Mouse (Mus musculus): ENCODE measurements around the gene Padi3.

Gene Padi3

DNA sequence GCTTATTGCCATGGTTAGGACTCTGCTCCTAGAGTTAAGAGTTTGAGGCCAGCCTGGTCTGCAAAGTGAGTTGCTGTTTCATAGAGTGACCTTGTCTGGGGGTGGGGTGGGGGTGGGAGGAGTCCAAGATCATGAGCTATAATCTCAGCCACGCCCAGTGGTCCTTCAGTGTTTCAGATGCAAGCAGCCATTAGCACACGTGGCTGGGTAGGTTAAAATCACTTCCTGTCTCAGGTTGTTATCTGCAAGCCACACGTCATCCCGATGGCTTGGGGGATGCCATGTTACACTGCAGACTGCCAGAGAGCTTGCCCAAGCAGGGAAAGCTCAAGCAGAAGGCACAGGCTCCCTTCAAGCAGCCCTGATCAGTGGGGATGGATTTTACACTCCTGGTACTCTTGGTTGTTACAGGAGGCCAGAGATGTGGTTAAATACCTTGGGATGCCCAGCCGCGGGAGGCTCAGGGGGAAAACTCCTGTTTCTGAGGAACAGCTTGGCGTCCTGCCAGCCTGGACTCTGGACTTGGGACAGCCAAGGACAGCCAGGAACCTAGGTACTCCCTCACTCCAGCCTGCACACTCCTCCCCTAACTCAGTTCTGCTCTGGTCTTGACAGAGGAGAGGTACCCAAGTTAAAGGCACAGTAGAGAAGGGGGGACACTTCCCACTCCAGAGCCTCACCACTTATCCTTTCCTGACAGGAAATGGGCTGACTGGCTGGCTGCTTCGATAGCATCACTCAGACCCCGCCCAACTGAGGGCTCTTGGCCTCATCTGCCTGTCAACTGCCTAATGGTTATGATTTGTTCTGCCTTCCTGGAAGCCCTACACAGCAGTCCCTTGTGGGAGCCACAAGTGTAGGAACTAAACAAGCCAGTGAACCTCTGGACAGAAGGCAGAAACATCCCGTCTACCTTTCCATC is 5.8 kb upstream of the Padi3 start:
- DNase-seq (ENCODE audit: low spot score in 2 of 2): no peak

- DNase-seq (ENCODE audit: low spot score in 2 of 2): no peak
Measured at GRCm38 (mm10) chr4:140815496-140815895, 5.0 kb upstream of the Padi3 start.

- DNase-seq (ENCODE audit: low spot score in 2 of 2): peak; percentile 47 to 52
Measured at GRCm38 (mm10) chr4:140814241-140815225, 4.1 kb upstream of the Padi3 start.

DNA sequence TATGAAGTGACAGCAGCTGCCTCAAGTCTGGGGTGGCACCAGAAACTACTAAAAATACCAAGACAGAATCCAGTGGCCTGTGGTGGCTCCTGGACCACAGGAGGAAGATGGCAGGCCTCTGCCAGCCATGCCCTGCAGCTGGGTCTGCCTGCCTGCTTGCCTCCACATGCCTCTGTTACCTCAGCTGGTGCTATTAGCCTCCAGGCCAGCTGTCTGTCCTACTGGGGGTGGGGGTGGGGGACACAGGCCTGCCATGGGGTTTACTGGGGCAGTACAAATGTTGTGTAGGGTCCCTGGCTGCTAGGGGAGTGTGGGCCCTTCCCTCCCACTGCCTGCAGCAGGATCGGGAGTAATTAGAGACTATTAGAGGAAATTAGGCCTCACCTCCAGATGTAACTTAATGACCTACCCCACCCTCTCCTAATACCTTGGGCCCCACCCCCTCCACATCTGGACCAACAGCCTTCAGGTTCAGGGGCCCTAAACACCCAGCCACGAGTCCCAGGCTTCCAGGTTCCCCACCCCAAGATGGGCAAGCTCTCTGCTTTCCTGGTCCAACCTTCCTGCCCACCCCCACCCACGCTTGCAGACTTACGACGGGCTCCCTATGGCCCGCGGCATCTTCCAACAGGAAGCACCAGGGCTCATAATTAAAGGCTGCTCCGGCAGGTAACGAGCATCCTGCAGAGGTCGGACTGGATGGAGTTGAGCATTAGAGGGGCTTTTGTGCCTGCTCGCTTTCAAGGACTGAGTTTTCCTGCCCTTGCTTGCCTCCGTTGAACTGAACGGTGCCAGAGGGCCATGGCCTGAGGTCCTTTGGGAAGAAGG is 3.1 kb upstream of the Padi3 start:
- no peak for DNase-seq (ENCODE audit: low spot score in 2 of 2)

GRCm38 (mm10) chr4:140812609-140813008 is 2.2 kb upstream of the Padi3 start:
- no peak for DNase-seq (ENCODE audit: low spot score in 2 of 2)

GRCm38 (mm10) chr4:140812191-140812590 is 1.7 kb upstream of the Padi3 start:
- no peak for DNase-seq (ENCODE audit: low spot score in 2 of 2)

GRCm38 (mm10) chr4:140809118-140809517 is 1.3 kb downstream of the Padi3 start:
- peak in 1 of 2 experiments; percentile 33 for DNase-seq (ENCODE audit: low spot score in 2 of 2)

DNA sequence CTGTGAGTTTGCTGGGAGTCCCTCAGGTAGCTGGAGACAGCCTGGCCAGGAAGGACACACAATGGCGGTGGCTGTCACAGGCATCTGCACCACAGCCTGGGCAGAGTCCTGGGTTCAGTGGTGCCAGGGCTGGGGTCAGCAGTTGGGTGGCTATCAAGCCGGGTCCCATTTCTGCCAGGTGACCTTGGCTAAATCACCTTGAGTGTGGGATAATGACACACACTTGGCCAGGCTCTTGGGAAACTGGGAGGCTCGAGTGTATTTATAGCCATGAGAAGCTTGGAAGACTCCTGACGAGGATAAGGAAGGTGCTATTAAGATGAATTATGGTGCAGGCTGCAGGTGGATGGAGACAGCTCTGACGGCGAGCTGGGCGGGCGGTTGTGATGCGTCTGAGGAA is 5.8 kb downstream of the Padi3 start:
- DNase-seq (ENCODE audit: low spot score in 2 of 2): no peak

DNA sequence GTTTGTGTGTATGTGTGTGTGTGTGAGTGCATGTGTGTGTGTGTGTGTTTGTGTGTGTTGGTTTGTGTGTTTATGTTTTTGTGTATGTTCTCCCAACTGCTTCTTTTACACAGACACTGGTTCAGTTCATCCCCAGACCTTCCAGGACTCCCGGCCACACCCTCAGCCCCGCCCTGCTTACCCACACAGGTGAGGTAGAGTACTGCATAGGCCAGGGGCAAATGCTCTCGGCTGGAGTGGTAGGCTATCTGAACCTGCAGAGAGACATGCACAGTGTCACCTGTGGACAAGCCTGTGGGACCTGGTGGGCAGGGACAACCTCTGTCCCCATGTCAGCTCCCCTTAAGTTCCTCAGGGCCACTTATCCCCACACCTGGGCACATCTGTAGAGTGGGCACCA is 9.1 kb downstream of the Padi3 start:
- no peak for DNase-seq (ENCODE audit: low spot score in 2 of 2)

- no peak for DNase-seq (ENCODE audit: low spot score in 2 of 2)
Measured at GRCm38 (mm10) chr4:140796786-140797185, 13.7 kb downstream of the Padi3 start.

DNA sequence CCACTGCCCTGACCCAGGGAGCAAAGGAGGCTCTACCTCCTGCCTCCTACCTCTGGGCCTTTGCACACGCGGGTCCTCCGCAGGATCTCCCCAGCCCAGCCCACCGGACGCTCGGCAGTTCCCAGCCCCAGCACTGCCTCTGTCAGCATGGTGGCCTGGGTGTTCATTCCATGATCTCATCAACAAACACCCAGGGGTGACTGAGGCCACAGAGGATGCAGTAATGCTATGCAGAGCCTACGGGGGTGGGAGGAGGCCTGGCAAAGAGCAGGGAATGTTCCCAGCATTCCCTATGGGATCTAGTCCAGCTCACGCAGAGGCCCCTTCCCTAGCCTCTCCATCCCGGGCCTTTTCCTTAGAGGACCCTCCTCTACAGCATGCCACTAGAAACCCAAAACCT is 15.8 kb downstream of the Padi3 start:
- no peak for DNase-seq (ENCODE audit: low spot score in 2 of 2)

DNA sequence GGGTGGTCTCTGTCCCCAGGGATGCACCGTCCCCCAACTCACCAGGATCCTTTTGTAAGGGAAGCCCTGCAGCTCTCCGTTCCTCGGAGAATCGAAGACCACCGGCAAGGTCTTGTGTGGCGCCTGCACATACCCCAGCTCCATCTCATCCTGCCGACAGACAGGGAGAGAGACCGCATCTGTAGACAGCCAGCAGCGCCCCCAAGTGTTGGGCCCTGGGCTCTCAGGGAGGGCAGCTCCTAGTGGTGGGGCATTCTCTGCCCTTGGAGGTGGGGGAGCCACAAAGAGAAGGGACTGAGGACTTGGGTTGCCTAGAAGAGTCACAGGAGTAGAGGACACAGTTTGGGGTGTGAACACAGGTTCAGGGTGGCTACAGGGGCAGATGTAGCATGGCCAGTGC is 16.7 kb downstream of the Padi3 start:
- DNase-seq (ENCODE audit: low spot score in 2 of 2): no peak

GRCm38 (mm10) chr4:140792584-140792983 is 17.9 kb downstream of the Padi3 start:
- no peak for DNase-seq (ENCODE audit: low spot score in 2 of 2)

DNA sequence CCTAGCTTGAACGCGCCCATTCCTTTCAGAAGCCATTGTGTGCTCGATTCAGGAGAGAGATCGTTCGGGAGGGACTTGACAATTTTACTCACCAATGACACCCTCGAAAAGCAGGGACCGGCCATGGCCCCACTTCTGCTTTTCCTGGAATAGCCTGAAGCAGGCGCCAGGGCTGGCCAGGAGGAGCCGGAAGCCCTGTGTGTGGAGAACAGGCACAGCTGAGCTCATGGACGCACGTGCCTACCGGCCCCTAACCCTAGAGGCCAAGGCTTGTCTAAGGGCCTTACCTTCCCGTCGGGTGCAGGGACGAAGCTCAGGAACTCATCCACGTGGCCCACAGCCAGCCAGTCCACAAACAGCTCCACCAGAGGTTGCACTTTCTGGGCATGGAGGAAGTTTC is 19.4 kb downstream of the Padi3 start:
- no peak for DNase-seq (ENCODE audit: low spot score in 2 of 2)

DNA sequence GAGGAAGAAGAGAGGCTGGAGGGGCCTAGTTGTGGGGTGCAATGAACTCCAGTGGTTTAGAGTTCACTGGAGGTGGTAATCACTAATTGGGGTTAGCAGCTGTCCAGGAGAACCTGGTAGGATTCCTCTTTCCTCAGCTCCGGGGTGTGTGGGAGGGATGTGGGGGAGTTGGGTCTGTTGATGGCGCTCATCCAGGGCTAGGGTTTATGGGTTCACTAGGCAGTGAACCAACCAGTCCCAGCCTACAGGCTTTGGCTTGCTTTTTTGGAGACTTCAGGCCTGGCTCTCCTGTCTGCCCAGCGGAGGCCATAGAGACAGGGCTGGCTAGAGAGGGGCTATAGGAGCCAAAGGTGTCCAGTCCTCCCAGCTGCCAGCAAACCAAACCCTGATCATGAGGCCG is 20.5 kb downstream of the Padi3 start:
- DNase-seq (ENCODE audit: low spot score in 2 of 2): peak in 1 of 2 experiments; percentile 20

- DNase-seq (ENCODE audit: low spot score in 2 of 2): peak; percentile 55 to 63
Measured at GRCm38 (mm10) chr4:140788983-140789382, 21.5 kb downstream of the Padi3 start.

- no peak for DNase-seq (ENCODE audit: low spot score in 2 of 2)
Measured at GRCm38 (mm10) chr4:140788264-140788663, 22.2 kb downstream of the Padi3 start.

GRCm38 (mm10) chr4:140787414-140787813 is 23.0 kb downstream of the Padi3 start:
- peak in 1 of 2 experiments; percentile 62 for DNase-seq (ENCODE audit: low spot score in 2 of 2)

DNA sequence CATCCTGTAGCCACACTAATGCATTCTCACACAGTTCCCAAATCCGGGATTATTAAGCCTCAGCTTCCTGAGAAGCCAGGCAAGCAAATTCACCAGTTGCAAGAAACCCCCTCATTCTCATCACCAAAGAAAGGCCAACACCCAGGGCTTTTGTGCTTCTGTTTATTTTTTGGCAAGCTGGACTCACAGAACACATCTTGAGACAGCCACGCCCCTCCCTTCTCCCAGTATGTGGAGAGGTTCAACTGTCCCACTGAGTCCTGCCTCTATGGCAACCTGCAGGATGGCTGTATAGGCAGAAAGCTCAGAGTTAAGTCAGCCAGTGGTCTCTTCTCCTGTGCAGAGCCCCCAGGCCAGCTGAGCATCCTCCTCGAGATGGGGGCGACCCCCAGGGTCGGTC is 25.2 kb downstream of the Padi3 start:
- no peak for DNase-seq (ENCODE audit: low spot score in 2 of 2)

GRCm38 (mm10) chr4:140784292-140784945 is 26.0 kb downstream of the Padi3 start:
- DNase-seq (ENCODE audit: low spot score in 2 of 2): no peak

- no peak for DNase-seq (ENCODE audit: low spot score in 2 of 2)
Measured at GRCm38 (mm10) chr4:140782821-140783220, 27.6 kb downstream of the Padi3 start.
